ENCODE assay signal across 20 mouse cellular contexts in genomic region chr7:44962337-44962736, GRCm38 (mm10). TPM values are rescaled to one million over a fixed set of nuclear protein-coding genes. Genes with fewer than 3 reads are reported as not detected.
DNase-seq lines count a peak whose midpoint lies in the region.
"Had no signal": no experiment of that assay in that cellular context is flagged by ENCODE, and none has a peak within 500 bp of the region (broad histone marks: within the 10 kb centered on the region; RNA-seq: fewer than 3 reads in every experiment).

No protein-coding gene starts in this region.

- peak; percentile 0 for DNase-seq in adrenal gland, postnatal 10 days
- DNase-seq in adrenal gland, postnatal 14 days = no peak
- peak; percentile 4 for DNase-seq in kidney, postnatal 10 days
- DNase-seq in kidney, postnatal 4 days = no peak
- DNase-seq in ES-CJ7 (ENCODE audit: low read depth, low spot score) = peak; percentile 63
- DNase-seq in R1 (ENCODE audit: low read depth, low spot score) = peak; percentile 53
- DNase-seq in embryo, embryonic 10 days (ENCODE audit: low spot score) = no peak
- DNase-seq: adrenal gland, postnatal 25 days; B cell, adult 2 months; cerebellum, adult 8-10 months; cerebellum, postnatal 36 days; gastrocnemius, postnatal 14 days; kidney, adult 11 months had no signal

RNA-seq across cellular contexts. Expression of gene Cpt1c, which starts 12.3 kb away (rescaled TPM):
- total RNA-seq in adrenal gland, postnatal 10 days (2021) = 10 to 100 TPM in 1 of 2 experiments, 1 to 10 TPM in 1; 9.8 to 15.3 TPM
- total RNA-seq in adrenal gland, postnatal 14 days (2021) = 9.6 and 12.4 TPM in 2 replicates

RNA-seq across cellular contexts. Expression of gene Tsks, which starts 19.3 kb away (rescaled TPM):
- not detected for total RNA-seq in adrenal gland, postnatal 10 days (2021)
- total RNA-seq in adrenal gland, postnatal 14 days (2021) = not detected in 2 replicates
- total RNA-seq: adrenal gland, postnatal 25 days; CH12.LX; gastrocnemius, adult 2 months; gastrocnemius, postnatal 14 days; gastrocnemius, postnatal 4 days; heart, adult 8-10 months; heart, postnatal 25 days; hematopoietic stem cell, adult 5-6 weeks; hindbrain, postnatal 0 days had no signal

RNA-seq across cellular contexts. Expression of gene Prmt1, which starts 24.0 kb away (rescaled TPM):
- total RNA-seq in adrenal gland, postnatal 10 days (2021) = 100 to 1,000 TPM; 254 to 258 TPM
- 224 and 250 TPM in 2 replicates for total RNA-seq in adrenal gland, postnatal 14 days (2021)

RNA-seq across cellular contexts. Expression of gene Ap2a1, which starts 33.0 kb away (rescaled TPM):
- 10 to 100 TPM; 83.6 to 93.2 TPM for total RNA-seq in adrenal gland, postnatal 10 days (2021)
- total RNA-seq in adrenal gland, postnatal 14 days (2021) = 81.2 and 83.2 TPM in 2 replicates

RNA-seq across cellular contexts. Expression of gene Irf3, which starts 35.1 kb away (rescaled TPM):
- 10 to 100 TPM; 80.3 to 89.6 TPM for total RNA-seq in adrenal gland, postnatal 10 days (2021)
- 95.1 and 108 TPM in 2 replicates for total RNA-seq in adrenal gland, postnatal 14 days (2021)

Comparison
In these comparisons a context has a peak if more than half of its experiments do, and no peak if none do; other contexts are left out.
1. DNase-seq: peak in adrenal gland, postnatal 10 days (single experiment), kidney, postnatal 10 days (single experiment), ES-CJ7 (single experiment) and R1 (single experiment); none in adrenal gland, postnatal 14 days (single experiment), kidney, postnatal 4 days (0 of 2) and embryo, embryonic 10 days (single experiment).